Mouse (Mus musculus): ENCODE data around the gene Foxred2. TPM values are rescaled to one million over a fixed set of nuclear protein-coding genes. Genes with fewer than 3 reads are reported as not detected.
A peak's percentile ranks its signal among the peaks of the same experiment; 100 is the strongest.

The Foxred2 gene
- polyA plus RNA-seq, 1 experiment from 2014 or later = 8.4 TPM

GRCm38 (mm10) chr15:77957625-77958024 is 1.1 kb upstream of the Foxred2 start:
- H3K36me3 ChIP-seq (replicated peaks; ENCODE audit: control insufficient read depth, insufficient read depth, low read depth, low read length) = peaks cover 14% of the 10 kb centered on the region
- H3K4me3 ChIP-seq (ENCODE audit: low read depth, low read length) = no peak overlapping the region
- H3K9ac ChIP-seq (replicated peaks; ENCODE audit: low read length) = no peak overlapping the region
- no peak overlapping the region for H3K4me2 ChIP-seq (ENCODE audit: low read depth, low read length)
- WGBS = 44% methylated on average over 5 of the region's 5 CpGs
- no peak for DNase-seq (ENCODE audit: low spot score)
- no peak for ATAC-seq (replicated peaks; ENCODE audit: insufficient number of reproducible peaks, low FRiP score, low TSS enrichment, low read depth)
- no peaks in the 10 kb centered on the region for H3K4me1 ChIP-seq (ENCODE audit: control insufficient read depth, insufficient read depth, low read length)
- peaks cover 9% of the 10 kb centered on the region; the same call in 1 of the 2 replicates for H3K27me3 ChIP-seq (ENCODE audit: control insufficient read depth, insufficient read depth, low read length)
- no peaks in the 10 kb centered on the region for H3K9me3 ChIP-seq (replicated peaks; ENCODE audit: control insufficient read depth, low read length)
- no peak overlapping the region for H3K27ac ChIP-seq (replicated peaks; ENCODE audit: low read depth, low read length)

- no peaks in the 10 kb centered on the region; the same call in 1 of the 2 replicates for H3K36me3 ChIP-seq (replicated peaks; ENCODE audit: control insufficient read depth, insufficient read depth, low read depth, low read length)
- peak overlapping the region; percentile 46 for H3K9ac ChIP-seq (replicated peaks; ENCODE audit: low read length)
- peak overlapping the region; percentile 75 for H3K4me2 ChIP-seq (ENCODE audit: low read depth, low read length)
- 11% methylated on average over 52 of the region's 52 CpGs for WGBS
- H3K9me3 ChIP-seq (replicated peaks; ENCODE audit: control insufficient read depth, low read length) = no peaks in the 10 kb centered on the region
- ATAC-seq (replicated peaks; ENCODE audit: insufficient number of reproducible peaks, low FRiP score, low TSS enrichment, low read depth) = peak; percentile 53
- H3K4me3 ChIP-seq (ENCODE audit: low read depth, low read length) = peak overlapping the region; percentile 53
- H3K4me1 ChIP-seq (ENCODE audit: control insufficient read depth, insufficient read depth, low read length) = no peaks in the 10 kb centered on the region
- H3K27me3 ChIP-seq (ENCODE audit: control insufficient read depth, insufficient read depth, low read length) = peaks cover 9% of the 10 kb centered on the region; the same call in 1 of the 2 replicates
- DNase-seq (ENCODE audit: low spot score) = peak; percentile 24
- no peak overlapping the region for H3K27ac ChIP-seq (replicated peaks; ENCODE audit: low read depth, low read length)
Measured at GRCm38 (mm10) chr15:77955440-77956403, 800 bp downstream of the Foxred2 start.

- WGBS = 80% methylated on average over 2 of the region's 2 CpGs
Measured at GRCm38 (mm10) chr15:77954362-77954761, 2.2 kb downstream of the Foxred2 start.

GRCm38 (mm10) chr15:77952921-77953320 is 3.6 kb downstream of the Foxred2 start:
- H3K27ac ChIP-seq (replicated peaks; ENCODE audit: low read depth, low read length) = no peak overlapping the region
- 90% methylated on average over 3 of the region's 3 CpGs for WGBS
- no peak overlapping the region for H3K4me2 ChIP-seq (ENCODE audit: low read depth, low read length)

More at GRCm38 (mm10) chr15:77954362-77954761, 2.2 kb downstream of the Foxred2 start:
- no peak for ATAC-seq (replicated peaks; ENCODE audit: insufficient number of reproducible peaks, low FRiP score, low TSS enrichment, low read depth)
- H3K27me3 ChIP-seq (ENCODE audit: control insufficient read depth, insufficient read depth, low read length) = peaks cover 9% of the 10 kb centered on the region; the same call in 1 of the 2 replicates
- H3K9me3 ChIP-seq (replicated peaks; ENCODE audit: control insufficient read depth, low read length) = no peaks in the 10 kb centered on the region
- no peak overlapping the region for H3K9ac ChIP-seq (replicated peaks; ENCODE audit: low read length)
- no peak overlapping the region for H3K4me3 ChIP-seq (ENCODE audit: low read depth, low read length)
- no peaks in the 10 kb centered on the region; the same call in 1 of the 2 replicates for H3K36me3 ChIP-seq (replicated peaks; ENCODE audit: control insufficient read depth, insufficient read depth, low read depth, low read length)
- H3K27ac ChIP-seq (replicated peaks; ENCODE audit: low read depth, low read length) = no peak overlapping the region
- DNase-seq (ENCODE audit: low spot score) = no peak
- H3K4me1 ChIP-seq (ENCODE audit: control insufficient read depth, insufficient read depth, low read length) = no peaks in the 10 kb centered on the region
- no peak overlapping the region for H3K4me2 ChIP-seq (ENCODE audit: low read depth, low read length)

GRCm38 (mm10) chr15:77949061-77949460 is 7.5 kb downstream of the Foxred2 start:
- WGBS = 90% methylated on average over 7 of the region's 7 CpGs
- Histone ChIP-seq H3K9ac (replicated peaks; ENCODE audit: low read length) (no peak overlapping the region), H3K27me3 (ENCODE audit: control insufficient read depth, insufficient read depth, low read length) (no peaks in the 10 kb centered on the region), H3K9me3 (replicated peaks; ENCODE audit: control insufficient read depth, low read length) (no peaks in the 10 kb centered on the region), H3K4me2 (ENCODE audit: low read depth, low read length) (no peak overlapping the region), H3K4me1 (ENCODE audit: control insufficient read depth, insufficient read depth, low read length) (no peaks in the 10 kb centered on the region), H3K4me3 (ENCODE audit: low read depth, low read length) (no peak overlapping the region), H3K27ac (replicated peaks; ENCODE audit: low read depth, low read length) (no peak overlapping the region), H3K36me3 (replicated peaks; ENCODE audit: control insufficient read depth, insufficient read depth, low read depth, low read length) (no peaks in the 10 kb centered on the region)
- DNase-seq (ENCODE audit: low spot score) = no peak
- ATAC-seq (replicated peaks; ENCODE audit: insufficient number of reproducible peaks, low FRiP score, low TSS enrichment, low read depth) = no peak

More at GRCm38 (mm10) chr15:77952921-77953320, 3.6 kb downstream of the Foxred2 start:
- peaks cover 9% of the 10 kb centered on the region; the same call in 1 of the 2 replicates for H3K27me3 ChIP-seq (ENCODE audit: control insufficient read depth, insufficient read depth, low read length)
- H3K9me3 ChIP-seq (replicated peaks; ENCODE audit: control insufficient read depth, low read length) = no peaks in the 10 kb centered on the region
- no peak overlapping the region for H3K4me3 ChIP-seq (ENCODE audit: low read depth, low read length)
- H3K4me1 ChIP-seq (ENCODE audit: control insufficient read depth, insufficient read depth, low read length) = no peaks in the 10 kb centered on the region
- no peaks in the 10 kb centered on the region for H3K36me3 ChIP-seq (replicated peaks; ENCODE audit: control insufficient read depth, insufficient read depth, low read depth, low read length)
- ATAC-seq (replicated peaks; ENCODE audit: insufficient number of reproducible peaks, low FRiP score, low TSS enrichment, low read depth) = no peak
- H3K9ac ChIP-seq (replicated peaks; ENCODE audit: low read length) = no peak overlapping the region
- DNase-seq (ENCODE audit: low spot score) = no peak

- H3K27ac ChIP-seq (replicated peaks; ENCODE audit: low read depth, low read length) = no peak overlapping the region
- ATAC-seq (replicated peaks; ENCODE audit: insufficient number of reproducible peaks, low FRiP score, low TSS enrichment, low read depth) = no peak
- H3K27me3 ChIP-seq (ENCODE audit: control insufficient read depth, insufficient read depth, low read length) = no peaks in the 10 kb centered on the region
- no peak overlapping the region for H3K9ac ChIP-seq (replicated peaks; ENCODE audit: low read length)
- no peak for DNase-seq (ENCODE audit: low spot score)
- no peak overlapping the region for H3K4me2 ChIP-seq (ENCODE audit: low read depth, low read length)
- 84% methylated on average over 4 of the region's 4 CpGs for WGBS
- no peaks in the 10 kb centered on the region for H3K4me1 ChIP-seq (ENCODE audit: control insufficient read depth, insufficient read depth, low read length)
- H3K9me3 ChIP-seq (replicated peaks; ENCODE audit: control insufficient read depth, low read length) = no peaks in the 10 kb centered on the region
- no peak overlapping the region for H3K4me3 ChIP-seq (ENCODE audit: low read depth, low read length)
- no peaks in the 10 kb centered on the region for H3K36me3 ChIP-seq (replicated peaks; ENCODE audit: control insufficient read depth, insufficient read depth, low read depth, low read length)
Measured at GRCm38 (mm10) chr15:77945711-77946110, 10.8 kb downstream of the Foxred2 start.

- Histone ChIP-seq H3K4me2 (ENCODE audit: low read depth, low read length) (no peak overlapping the region), H3K27me3 (ENCODE audit: control insufficient read depth, insufficient read depth, low read length) (no peaks in the 10 kb centered on the region), H3K9ac (replicated peaks; ENCODE audit: low read length) (no peak overlapping the region), H3K4me3 (ENCODE audit: low read depth, low read length) (no peak overlapping the region), H3K9me3 (replicated peaks; ENCODE audit: control insufficient read depth, low read length) (no peaks in the 10 kb centered on the region), H3K4me1 (ENCODE audit: control insufficient read depth, insufficient read depth, low read length) (no peaks in the 10 kb centered on the region), H3K36me3 (replicated peaks; ENCODE audit: control insufficient read depth, insufficient read depth, low read depth, low read length) (no peaks in the 10 kb centered on the region), H3K27ac (replicated peaks; ENCODE audit: low read depth, low read length) (no peak overlapping the region)
- WGBS = 79% methylated on average over 3 of the region's 3 CpGs
- ATAC-seq (replicated peaks; ENCODE audit: insufficient number of reproducible peaks, low FRiP score, low TSS enrichment, low read depth) = no peak
- DNase-seq (ENCODE audit: low spot score) = no peak
Measured at GRCm38 (mm10) chr15:77941563-77941962, 15.0 kb downstream of the Foxred2 start.

GRCm38 (mm10) chr15:77938516-77938915 is 18.0 kb downstream of the Foxred2 start:
- ATAC-seq (replicated peaks; ENCODE audit: insufficient number of reproducible peaks, low FRiP score, low TSS enrichment, low read depth) (no peak), DNase-seq (ENCODE audit: low spot score) (no peak)
- Histone ChIP-seq H3K27ac (replicated peaks; ENCODE audit: low read depth, low read length) (no peak overlapping the region), H3K4me1 (ENCODE audit: control insufficient read depth, insufficient read depth, low read length) (no peaks in the 10 kb centered on the region), H3K4me2 (ENCODE audit: low read depth, low read length) (no peak overlapping the region), H3K4me3 (ENCODE audit: low read depth, low read length) (no peak overlapping the region), H3K9ac (replicated peaks; ENCODE audit: low read length) (no peak overlapping the region), H3K9me3 (replicated peaks; ENCODE audit: control insufficient read depth, low read length) (no peaks in the 10 kb centered on the region), H3K36me3 (replicated peaks; ENCODE audit: control insufficient read depth, insufficient read depth, low read depth, low read length) (no peaks in the 10 kb centered on the region), H3K27me3 (ENCODE audit: control insufficient read depth, insufficient read depth, low read length) (no peaks in the 10 kb centered on the region)
- WGBS = 75% methylated on average over 5 of the region's 5 CpGs

Measured in embryonic facial prominence, embryonic 11.5 days (tissue).